In genomic region chr8:60616928-60617327, GRCm38 (mm10) we compare ENCODE assay signal across 8 mouse cellular contexts. TPM values are rescaled to one million over a fixed set of nuclear protein-coding genes. Genes with fewer than 3 reads are reported as not detected.
DNase-seq lines count a peak whose midpoint lies in the region; ATAC-seq and TF ChIP-seq lines count a peak whose summit lies in the region.

No protein-coding gene starts in this region.

- no peak overlapping the region for H3K4me3 ChIP-seq in intestine, embryonic 14.5 days (ENCODE audit: low read depth, low read length)
- no peak overlapping the region for H3K4me3 ChIP-seq in intestine, embryonic 15.5 days (replicated peaks)
- no peak overlapping the region for H3K4me3 ChIP-seq in liver, embryonic 14.5 days (ENCODE audit: insufficient read depth in 1 of 2, low read depth in 2 of 2, low read length in 2 of 2)

- peak; percentile 25; the same call in 1 of the 2 replicates for TF ChIP-seq CTCF in liver, embryonic 14.5 days (IDR thresholded peaks at IDR 0.05; ENCODE audit: low read depth)

- H3K9ac ChIP-seq in intestine, embryonic 14.5 days (ENCODE audit: low read length) = no peak overlapping the region
- H3K9ac ChIP-seq in intestine, embryonic 15.5 days = no peak overlapping the region
- H3K9ac ChIP-seq in liver, embryonic 14.5 days (replicated peaks) = no peak overlapping the region

- no peak for TF ChIP-seq EP300 in liver, embryonic 14.5 days (IDR thresholded peaks at IDR 0.05; ENCODE audit: low read depth)

- no peaks in the 10 kb centered on the region for H3K9me3 ChIP-seq in intestine, embryonic 14.5 days (ENCODE audit: control insufficient read depth, low read length)
- no peaks in the 10 kb centered on the region for H3K9me3 ChIP-seq in intestine, embryonic 15.5 days
- no peaks in the 10 kb centered on the region for H3K9me3 ChIP-seq in liver, embryonic 14.5 days (ENCODE audit: control insufficient read depth, low read length)

- H3K4me2 ChIP-seq in intestine, embryonic 14.5 days (ENCODE audit: low read length) = no peak overlapping the region
- no peak overlapping the region for H3K4me2 ChIP-seq in intestine, embryonic 15.5 days (replicated peaks)
- H3K4me2 ChIP-seq in liver, embryonic 14.5 days (ENCODE audit: low read depth) = no peak overlapping the region

- H3K27me3 ChIP-seq in intestine, embryonic 14.5 days (replicated peaks; ENCODE audit: control insufficient read depth, insufficient read depth, low read length) = no peaks in the 10 kb centered on the region
- H3K27me3 ChIP-seq in intestine, embryonic 15.5 days (replicated peaks) = no peaks in the 10 kb centered on the region
- H3K27me3 ChIP-seq in liver, embryonic 14.5 days (ENCODE audit: control insufficient read depth, insufficient read depth, low read length) = no peaks in the 10 kb centered on the region

- no peaks in the 10 kb centered on the region for H3K36me3 ChIP-seq in intestine, embryonic 14.5 days (ENCODE audit: control insufficient read depth, insufficient read depth, low read length)
- no peaks in the 10 kb centered on the region for H3K36me3 ChIP-seq in intestine, embryonic 15.5 days
- no peaks in the 10 kb centered on the region for H3K36me3 ChIP-seq in liver, embryonic 14.5 days (replicated peaks; ENCODE audit: control insufficient read depth, insufficient read depth, low read depth)

- 37% methylated on average over 2 of the region's 2 CpGs for WGBS in intestine, embryonic 14.5 days
- 38% methylated on average over 2 of the region's 2 CpGs for WGBS in intestine, embryonic 15.5 days
- WGBS in liver, embryonic 14.5 days (ENCODE audit: insufficient replicate concordance) = 18% methylated on average over 2 of the region's 2 CpGs

- peak; percentile 75 for DNase-seq in intestine, embryonic 14.5 days (ENCODE audit: low spot score)
- peak; percentile 69 for DNase-seq in 416B (ENCODE audit: low read depth)
- DNase-seq in MEL-GATA-1-ER (ENCODE audit: extremely low read depth, low read depth) = peak; percentile 11
- DNase-seq in embryo, embryonic 9.5 days (ENCODE audit: extremely low spot score) = peak; percentile 29
- DNase-seq in liver, embryonic 14.5 days (ENCODE audit: low read depth in 3 of 3, low spot score in 3 of 3) = no peak
- no peak for DNase-seq in ovary, postnatal 36 days (ENCODE audit: low spot score)

- no peak overlapping the region for H3K27ac ChIP-seq in intestine, embryonic 14.5 days (ENCODE audit: low read depth)
- no peak overlapping the region for H3K27ac ChIP-seq in intestine, embryonic 15.5 days
- H3K27ac ChIP-seq in liver, embryonic 14.5 days = no peak overlapping the region

- no peak for ATAC-seq in intestine, embryonic 14.5 days (replicated peaks; ENCODE audit: low FRiP score, low TSS enrichment, low read depth)
- ATAC-seq in intestine, embryonic 15.5 days = no peak
- no peak for ATAC-seq in liver, embryonic 14.5 days (ENCODE audit: insufficient read depth)
- no peak for ATAC-seq in erythroid progenitor cell, adult 5-6 weeks (replicated peaks; ENCODE audit: low FRiP score, poor library complexity, severe bottlenecking)

- no peaks in the 10 kb centered on the region for H3K4me1 ChIP-seq in intestine, embryonic 14.5 days (replicated peaks; ENCODE audit: control insufficient read depth, insufficient read depth, low read length)
- no peaks in the 10 kb centered on the region for H3K4me1 ChIP-seq in intestine, embryonic 15.5 days (replicated peaks)
- no peaks in the 10 kb centered on the region for H3K4me1 ChIP-seq in liver, embryonic 14.5 days (replicated peaks; ENCODE audit: control insufficient read depth in 2 of 2, insufficient read depth in 2 of 2, low read length in 1 of 2)

RNA-seq across cellular contexts. Expression of gene Mfap3l, which starts 15.7 kb away (rescaled TPM):
- polyA plus RNA-seq in intestine, embryonic 14.5 days (2014; fragmentation: Nextera tagmentation; extraction: Ambion mirVana) = 2.4 and 2.6 TPM in 2 replicates
- polyA plus RNA-seq in intestine, embryonic 15.5 days (2015; fragmentation: Nextera tagmentation; extraction: Ambion mirVana) = 1.1 and 1.2 TPM in 2 replicates
- 0.24 and 0.30 TPM in 2 replicates for polyA plus RNA-seq in liver, embryonic 14.5 days (2012; rRNA removed)
- polyA plus RNA-seq in liver, embryonic 14.5 days (2014; fragmentation: Nextera tagmentation; extraction: Ambion mirVana) = 0.24 and 0.43 TPM in 2 replicates
- total RNA-seq in erythroid progenitor cell, adult 5-6 weeks (2015; ENCODE audit: low replicate concordance) = 2.1 TPM in 1 of 2 replicates, not detected in the other
- 0.45 and 0.51 TPM in 2 replicates for total RNA-seq in erythroid progenitor cell, adult 5-6 weeks (2017; ENCODE audit: low replicate concordance)

Comparison
In these comparisons a context has a peak if more than half of its experiments do, and no peak if none do; other contexts are left out.
1. DNase-seq: peak in intestine, embryonic 14.5 days (single experiment), 416B (single experiment), MEL-GATA-1-ER (single experiment) and embryo, embryonic 9.5 days (single experiment); none in liver, embryonic 14.5 days (0 of 3) and ovary, postnatal 36 days (single experiment).